Mouse (Mus musculus) megakaryocyte progenitor cell, adult 5-6 weeks (primary cell): ENCODE measurements at regions not wholly inside any gene's neighbourhood (a gene's known extent, or its start where the extent isn't known, plus 50 kb on each side); places are given as distances from the start of the nearest gene placed in this dataset.
A peak's percentile ranks its signal among the peaks of the same experiment; 100 is the strongest.

Experiments used
- ATAC-seq: replicated peaks from 2 replicates; pipeline ENCODE4 v1.8.0; 2016; ENCODE audit warnings: mild to moderate bottlenecking, moderate TSS enrichment, inconsistent platforms; ENCODE audit not compliant: poor library complexity

- ATAC-seq: no peak
Measured at GRCm38 (mm10) chrX:109502571-109502970, 306.0 kb downstream of the Gm6377 start.

DNA sequence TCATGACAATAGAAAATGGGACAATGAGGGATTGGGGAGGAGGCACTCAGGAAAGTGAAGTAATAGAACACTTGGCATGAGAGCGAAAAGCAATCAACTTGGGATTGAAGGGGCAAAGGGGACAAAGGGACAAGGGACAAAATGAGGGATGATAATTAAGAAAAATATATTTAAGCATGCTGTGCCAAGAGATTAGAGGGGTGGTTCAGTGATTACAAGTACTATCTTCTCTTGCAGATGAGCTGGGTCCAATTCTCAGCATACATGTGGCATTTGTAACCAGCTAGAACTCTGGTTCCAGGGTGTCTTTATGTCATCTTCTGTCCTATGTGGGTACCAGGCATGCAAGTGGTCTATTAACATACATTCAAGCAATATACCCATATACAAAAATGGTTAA lies 355.9 kb downstream of the Gm6377 start:
- no peak for ATAC-seq

DNA sequence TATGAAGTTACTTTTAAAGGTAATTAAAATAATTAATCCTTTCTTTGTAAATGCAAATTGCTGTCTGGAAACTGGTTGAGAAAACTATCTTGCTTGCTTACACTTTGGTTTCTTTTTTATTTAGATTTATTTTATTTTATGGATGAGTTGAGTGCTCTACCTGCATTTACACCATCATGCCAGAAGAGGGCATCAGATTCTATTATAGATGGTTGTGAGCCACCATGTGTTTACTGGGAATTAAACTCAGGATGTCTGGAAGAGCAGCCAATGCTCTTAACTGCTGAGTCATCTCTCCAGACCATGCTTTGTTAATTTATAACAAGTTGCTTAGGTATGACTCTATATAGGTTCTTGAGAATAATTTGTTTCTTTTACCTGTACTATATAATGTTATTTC lies 390.8 kb downstream of the Gm6377 start:
- ATAC-seq: no peak

DNA sequence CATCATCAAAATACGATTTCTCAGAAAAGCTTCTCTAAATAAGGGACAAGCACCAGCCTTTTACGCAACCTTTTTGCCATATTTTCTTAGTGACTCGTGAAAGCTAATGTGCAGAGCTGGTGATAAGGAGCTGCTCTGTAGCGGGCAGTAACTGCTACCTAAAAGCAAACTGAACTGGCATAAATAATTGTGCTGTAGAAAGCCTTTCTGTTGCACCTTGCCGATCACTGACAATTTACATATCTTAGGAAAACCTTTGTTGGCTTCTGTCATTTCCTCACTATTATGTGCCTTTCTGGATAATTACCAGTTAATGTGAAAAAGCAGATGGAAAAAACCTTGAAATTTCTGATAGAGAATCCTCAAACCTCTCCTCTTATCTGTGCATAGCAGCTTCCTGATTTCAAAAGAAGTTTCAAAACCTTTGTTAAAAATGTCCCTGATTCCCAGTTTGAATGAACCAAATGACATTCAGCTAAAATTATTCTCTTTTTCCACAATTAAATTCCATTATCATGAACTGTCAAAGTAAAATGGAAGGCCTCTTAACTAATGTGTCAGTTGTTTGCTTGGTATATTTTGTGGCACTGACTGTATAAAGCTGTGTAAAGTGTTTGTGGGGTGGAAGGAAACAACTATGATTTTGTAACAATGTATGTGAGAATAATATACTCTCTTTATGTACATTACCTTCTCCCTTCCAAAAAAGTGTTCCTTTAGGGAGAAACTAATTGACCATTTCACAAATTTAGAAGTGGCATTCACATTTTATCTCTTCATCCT lies 430.6 kb downstream of the Gm6377 start:
- 0 out of 2 replicates have a peak, but pooled peaks have one; percentile 42 for ATAC-seq
